Mouse (Mus musculus): ENCODE measurements around the gene Pak1ip1. TPM values are rescaled to one million over a fixed set of nuclear protein-coding genes. Genes with fewer than 3 reads are reported as not detected.
A peak's percentile ranks its signal among the peaks of the same experiment; 100 is the strongest.

The Pak1ip1 gene
- total RNA-seq, 1 experiment, result 117 TPM

DNA sequence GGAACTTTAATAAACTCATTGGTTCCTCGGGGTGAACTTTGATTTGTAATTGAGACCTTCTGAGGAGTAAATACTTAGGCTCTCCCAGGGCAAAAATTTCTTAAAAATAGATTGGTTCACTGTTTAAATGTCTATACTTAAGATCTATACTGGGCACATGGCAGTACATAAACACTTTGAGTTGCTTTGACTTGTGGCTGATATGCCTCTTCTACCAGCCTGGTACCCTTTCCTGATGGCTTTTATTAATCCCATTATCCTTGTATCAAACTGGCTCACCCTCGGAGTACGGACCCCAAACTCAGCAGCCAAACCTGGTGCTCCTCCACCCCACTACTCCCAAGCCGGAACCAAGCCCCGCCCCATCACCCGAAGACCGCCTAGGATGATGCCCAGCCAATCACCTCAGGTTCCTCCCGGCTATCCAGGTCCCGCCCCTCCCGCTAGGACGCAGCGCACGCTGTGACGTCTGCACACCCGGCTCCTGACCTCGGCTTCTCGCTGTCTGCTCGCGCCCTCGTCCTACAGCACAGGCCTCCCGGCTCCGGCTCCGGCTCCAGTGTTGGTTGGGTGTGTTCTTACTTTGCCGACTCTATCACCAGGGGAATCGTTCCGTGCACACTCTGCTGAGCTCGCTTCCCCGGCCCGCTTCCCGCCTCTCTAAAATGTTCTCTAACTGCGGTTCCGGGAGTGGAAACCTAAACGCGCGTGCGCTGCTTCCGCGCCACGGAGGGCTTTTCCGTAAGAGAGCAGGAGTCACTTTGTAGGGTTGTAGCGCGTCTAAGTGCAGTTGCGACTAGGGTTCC, 15.2 kb downstream of the Pak1ip1 start, which contains the start of gene Tmem14c:
Tmem14c (plus strand) TSS at position 464 of the 806 bp plus-strand sequence.
- in situ Hi-C loops (cut with MboI; ENCODE audit: low sequenced_read_pairs in 2 of 2, unreplicated experiment in 2 of 2), result no loop called here
- DNase-seq (ENCODE audit: low read depth, low spot score), result peak; percentile 90
- Histone ChIP-seq H3K4me3 (ENCODE audit: insufficient read depth in 1 of 2, low read depth in 1 of 2, low read length in 2 of 2, poor library complexity in 1 of 2, severe bottlenecking in 1 of 2) (peak within 1 kb of the TSS; percentile 72 to 81), H3K27ac (ENCODE audit: insufficient read depth, low read depth, low read length, poor library complexity, severe bottlenecking) (no peak within 1 kb of the TSS), H3K36me3 (ENCODE audit: control insufficient read depth, insufficient read depth, low read length, poor library complexity, severe bottlenecking) (peaks cover 25% of the 10 kb centered on the region), H3K9me3 (ENCODE audit: control insufficient read depth, insufficient read depth, low read depth, low read length) (no peaks in the 10 kb centered on the region), H3K9ac (ENCODE audit: insufficient read depth, low read depth, low read length, poor library complexity, severe bottlenecking) (peak within 1 kb of the TSS; percentile 90), H3K4me1 (ENCODE audit: control insufficient read depth in 2 of 2, insufficient read depth in 2 of 2, low read length in 2 of 2, poor library complexity in 1 of 2) (peaks cover 3 to 9% of the 10 kb centered on the region in 2 experiments; a peak in 3 of 4 replicates)
- no peak for TF ChIP-seq CHD2 (IDR thresholded peaks at IDR 0.05; ENCODE audit: low read depth, low read length)
- no peak for TF ChIP-seq ZNF384 (IDR thresholded peaks at IDR 0.05; ENCODE audit: low read depth, low read length)
- peak; percentile 45; the same call in 1 of the 2 replicates for TF ChIP-seq HCFC1 (IDR thresholded peaks at IDR 0.05; ENCODE audit: borderline replicate concordance, insufficient read depth, low read length)

DNA sequence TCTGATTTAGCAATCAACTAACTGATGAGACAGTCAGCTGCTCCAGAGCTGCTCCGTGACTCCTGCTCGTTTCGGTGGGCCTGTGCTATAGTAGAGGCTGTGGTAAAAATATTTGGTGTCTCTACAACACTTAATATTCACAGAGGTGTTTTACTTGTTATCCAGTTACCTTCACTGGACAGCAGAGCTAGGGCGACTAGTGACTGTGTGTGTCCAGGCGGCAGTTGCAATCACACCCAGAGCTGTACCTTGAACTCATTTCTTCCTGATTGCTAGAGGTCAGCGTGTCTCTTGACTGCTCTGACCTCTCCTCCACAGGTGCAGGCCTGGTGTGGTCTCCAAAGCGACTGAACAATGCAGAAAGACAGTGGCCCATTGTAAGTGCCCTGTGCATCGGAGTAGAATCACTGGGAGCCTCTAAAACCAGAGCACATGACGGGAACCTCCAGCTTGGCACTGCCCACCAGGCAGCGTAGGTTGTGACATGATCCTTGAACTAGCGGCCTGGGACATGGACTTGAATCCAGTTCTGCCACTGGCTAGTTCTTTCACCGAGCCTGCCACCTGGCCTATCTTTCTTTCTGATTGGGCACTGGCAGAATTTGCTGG, 16.1 kb downstream of the Pak1ip1 start:
- in situ Hi-C loops (cut with MboI; ENCODE audit: low sequenced_read_pairs in 2 of 2, unreplicated experiment in 2 of 2), result no loop called here
- peak overlapping the region; percentile 72 to 81 for H3K4me3 ChIP-seq (ENCODE audit: insufficient read depth in 1 of 2, low read depth in 1 of 2, low read length in 2 of 2, poor library complexity in 1 of 2, severe bottlenecking in 1 of 2)
- H3K4me1 ChIP-seq (ENCODE audit: control insufficient read depth in 2 of 2, insufficient read depth in 2 of 2, low read length in 2 of 2, poor library complexity in 1 of 2), result peaks cover 3 to 11% of the 10 kb centered on the region in 2 experiments
- peaks cover 22% of the 10 kb centered on the region for H3K36me3 ChIP-seq (ENCODE audit: control insufficient read depth, insufficient read depth, low read length, poor library complexity, severe bottlenecking)
- no peaks in the 10 kb centered on the region for H3K9me3 ChIP-seq (ENCODE audit: control insufficient read depth, insufficient read depth, low read depth, low read length)
- no peak for DNase-seq (ENCODE audit: low read depth, low spot score)
- TF ChIP-seq ZNF384 (IDR thresholded peaks at IDR 0.05; ENCODE audit: low read depth, low read length) (no peak), MAFK (IDR thresholded peaks at IDR 0.05; ENCODE audit: insufficient read depth, low read depth, low read length) (no peak), CHD2 (IDR thresholded peaks at IDR 0.05; ENCODE audit: low read depth, low read length) (no peak), ZC3H11A (IDR thresholded peaks at IDR 0.05; ENCODE audit: borderline replicate concordance, low read depth, low read length) (no peak), HCFC1 (IDR thresholded peaks at IDR 0.05; ENCODE audit: borderline replicate concordance, insufficient read depth, low read length) (no peak)
- peak overlapping the region; percentile 90 for H3K9ac ChIP-seq (ENCODE audit: insufficient read depth, low read depth, low read length, poor library complexity, severe bottlenecking)
- no peak overlapping the region for H3K27ac ChIP-seq (ENCODE audit: insufficient read depth, low read depth, low read length, poor library complexity, severe bottlenecking)

DNA sequence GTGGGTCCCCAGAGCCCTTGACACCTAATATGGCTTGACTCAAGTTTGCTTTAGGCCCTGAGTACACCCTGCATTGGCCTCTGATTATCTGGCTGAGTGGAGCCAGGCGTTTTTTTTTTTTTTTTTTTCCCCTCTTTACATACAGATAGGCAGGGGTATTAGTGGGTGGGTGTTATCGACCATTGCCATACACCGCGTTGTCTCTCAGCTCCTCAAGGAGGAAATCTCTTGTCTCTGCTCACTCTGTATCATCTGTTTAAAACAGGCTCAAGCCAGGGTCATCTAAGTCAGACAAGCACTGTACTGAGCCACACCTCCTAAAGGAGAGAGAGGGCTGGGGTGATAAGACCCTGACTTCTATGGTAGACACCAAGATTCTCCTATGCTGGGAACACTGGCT, 17.0 kb downstream of the Pak1ip1 start:
- Histone ChIP-seq H3K4me3 (ENCODE audit: insufficient read depth in 1 of 2, low read depth in 1 of 2, low read length in 2 of 2, poor library complexity in 1 of 2, severe bottlenecking in 1 of 2) (no peak overlapping the region), H3K27ac (ENCODE audit: insufficient read depth, low read depth, low read length, poor library complexity, severe bottlenecking) (no peak overlapping the region), H3K9ac (ENCODE audit: insufficient read depth, low read depth, low read length, poor library complexity, severe bottlenecking) (no peak overlapping the region), H3K9me3 (ENCODE audit: control insufficient read depth, insufficient read depth, low read depth, low read length) (no peaks in the 10 kb centered on the region), H3K4me1 (ENCODE audit: control insufficient read depth in 2 of 2, insufficient read depth in 2 of 2, low read length in 2 of 2, poor library complexity in 1 of 2) (peaks cover 5 to 13% of the 10 kb centered on the region in 2 experiments), H3K36me3 (ENCODE audit: control insufficient read depth, insufficient read depth, low read length, poor library complexity, severe bottlenecking) (peaks cover 21% of the 10 kb centered on the region)
- TF ChIP-seq MAFK (IDR thresholded peaks at IDR 0.05; ENCODE audit: insufficient read depth, low read depth, low read length) (no peak), CHD2 (IDR thresholded peaks at IDR 0.05; ENCODE audit: low read depth, low read length) (no peak), HCFC1 (IDR thresholded peaks at IDR 0.05; ENCODE audit: borderline replicate concordance, insufficient read depth, low read length) (no peak), ZC3H11A (IDR thresholded peaks at IDR 0.05; ENCODE audit: borderline replicate concordance, low read depth, low read length) (no peak), ZNF384 (IDR thresholded peaks at IDR 0.05; ENCODE audit: low read depth, low read length) (no peak)
- in situ Hi-C loops (cut with MboI; ENCODE audit: low sequenced_read_pairs in 2 of 2, unreplicated experiment in 2 of 2), result no loop called here
- no peak for DNase-seq (ENCODE audit: low read depth, low spot score)

- H3K4me3 ChIP-seq (ENCODE audit: insufficient read depth in 1 of 2, low read depth in 1 of 2, low read length in 2 of 2, poor library complexity in 1 of 2, severe bottlenecking in 1 of 2), result no peak overlapping the region
- H3K36me3 ChIP-seq (ENCODE audit: control insufficient read depth, insufficient read depth, low read length, poor library complexity, severe bottlenecking), result peaks cover 17% of the 10 kb centered on the region; the same call in 1 of the 2 replicates
- no peak for TF ChIP-seq MAFK (IDR thresholded peaks at IDR 0.05; ENCODE audit: insufficient read depth, low read depth, low read length)
- TF ChIP-seq ZNF384 (IDR thresholded peaks at IDR 0.05; ENCODE audit: low read depth, low read length), result no peak
- no peak for TF ChIP-seq ZC3H11A (IDR thresholded peaks at IDR 0.05; ENCODE audit: borderline replicate concordance, low read depth, low read length)
- no peak for TF ChIP-seq HCFC1 (IDR thresholded peaks at IDR 0.05; ENCODE audit: borderline replicate concordance, insufficient read depth, low read length)
- no peak for TF ChIP-seq CHD2 (IDR thresholded peaks at IDR 0.05; ENCODE audit: low read depth, low read length)
- in situ Hi-C loops (cut with MboI; ENCODE audit: low sequenced_read_pairs in 2 of 2, unreplicated experiment in 2 of 2), result no loop called here
- no peak for DNase-seq (ENCODE audit: low read depth, low spot score)
- H3K4me1 ChIP-seq (ENCODE audit: control insufficient read depth in 2 of 2, insufficient read depth in 2 of 2, low read length in 2 of 2, poor library complexity in 1 of 2), result peaks cover 5 to 13% of the 10 kb centered on the region in 2 experiments
- no peaks in the 10 kb centered on the region for H3K9me3 ChIP-seq (ENCODE audit: control insufficient read depth, insufficient read depth, low read depth, low read length)
- H3K9ac ChIP-seq (ENCODE audit: insufficient read depth, low read depth, low read length, poor library complexity, severe bottlenecking), result no peak overlapping the region
- no peak overlapping the region for H3K27ac ChIP-seq (ENCODE audit: insufficient read depth, low read depth, low read length, poor library complexity, severe bottlenecking)
Observed at GRCm38 (mm10) chr13:41018236-41018635, 17.4 kb downstream of the Pak1ip1 start.
